Mouse (Mus musculus) hindbrain, embryonic 14.5 days (tissue): Measurements from ENCODE around the gene 2210011C24Rik. TPM values are rescaled to one million over a fixed set of nuclear protein-coding genes. Genes with fewer than 3 reads are reported as not detected.
"Not testable (repeated sequence)": the region's sequence is repeated elsewhere in the genome, so short reads cannot be mapped to it uniquely, and the experiment has no call there.

Experiments used
- ATAC-seq: fragments of 200-750 bp; cut with Nextera tagmentation; 2 replicates; pipeline ENCODE4 v1.8.0; 2017; ENCODE audit warnings: moderate number of reproducible peaks, mild to moderate bottlenecking, moderate TSS enrichment, moderate library complexity; ENCODE audit not compliant: low FRiP score
- DNase-seq: peaks from one replicate; pipeline ENCODE4 v3.0.0-alpha.2; 2015; ENCODE audit warnings: low spot score
- H3K27ac ChIP-seq: fragments of 300-500 bp; sonication (generic); 2 replicates; pipeline ENCODE4 v1.5.1; 2014; ENCODE audit warnings: mild to moderate bottlenecking, moderate library complexity
- H3K27me3 ChIP-seq: fragments of 300-500 bp; sonication (generic); 2 replicates; pipeline ENCODE4 v1.6.1; 2014; ENCODE audit warnings: mild to moderate bottlenecking, low read length, mixed read lengths; ENCODE audit not compliant: control insufficient read depth, insufficient read depth
- H3K36me3 ChIP-seq: fragments of 300-500 bp; sonication (generic); replicated peaks from 2 replicates; pipeline ENCODE4 v1.6.1; 2014; ENCODE audit not compliant: control insufficient read depth, insufficient read depth
- H3K4me1 ChIP-seq: fragments of 300-500 bp; sonication (generic); replicated peaks from 2 replicates; pipeline ENCODE4 v1.6.1; 2014; ENCODE audit warnings: antibody characterized with exemption, low read length, mixed read lengths; ENCODE audit not compliant: control insufficient read depth, insufficient read depth
- H3K4me2 ChIP-seq: fragments of 300-500 bp; sonication (generic); replicated peaks from 2 replicates; pipeline ENCODE4 v1.6.1; 2014; ENCODE audit warnings: mild to moderate bottlenecking, moderate library complexity
- H3K4me3 ChIP-seq: fragments of 300-500 bp; sonication (generic); replicated peaks from 2 replicates; pipeline ENCODE4 v1.5.1; 2014; ENCODE audit warnings: mild to moderate bottlenecking, low read length
- H3K9ac ChIP-seq: fragments of 300-500 bp; sonication (generic); 2 replicates; pipeline ENCODE4 v1.6.1; 2014
- H3K9me3 ChIP-seq: fragments of 300-500 bp; sonication (generic); 2 replicates; pipeline ENCODE4 v1.6.1; 2016; ENCODE audit warnings: low read length; ENCODE audit not compliant: control insufficient read depth
- WGBS: fragments of 180-500 bp; shearing (Covaris S2); extraction: QIAGEN DNeasy Blood & Tissue Kit; methylation state at CpG from one replicate; pipeline ENCODE4 v1.1.7; 2014; 5-methylcytosine and 5-hydroxymethylcytosine counted together
- polyA plus RNA-seq: library from polyadenylated mRNA; unstranded; fragments of >200 nt; fragmentation: Nextera tagmentation; extraction: Ambion mirVana; gene quantifications from 2 replicates; pipeline ENCODE4 v1.2.1, GENCODE M21; 2014

Gene 2210011C24Rik
- polyA plus RNA-seq, 1 experiment from 2014 or later: 0.52 TPM

DNA sequence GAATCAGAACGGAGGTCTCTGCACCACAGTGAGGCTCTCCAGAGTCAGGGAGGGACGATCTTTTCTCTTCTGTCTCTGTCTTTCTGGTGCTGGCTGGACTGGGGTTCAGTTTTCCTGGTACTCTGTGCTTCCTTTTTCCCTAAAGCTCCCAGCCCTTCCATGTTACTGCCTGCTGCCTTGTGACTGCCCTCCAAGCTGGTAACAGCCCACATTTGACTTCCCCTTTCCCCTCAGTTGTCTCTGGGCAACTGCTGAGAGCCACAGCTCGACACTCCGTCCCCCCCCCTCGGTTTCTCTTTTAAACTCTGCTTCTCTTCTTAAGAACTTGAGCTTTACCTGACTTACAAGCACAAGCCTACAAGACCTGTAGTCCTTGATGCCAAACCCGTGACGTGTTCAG is 22.7 kb downstream of the 2210011C24Rik start:
- Histone ChIP-seq H3K27ac (no peak overlapping the region), H3K36me3 (peaks cover 87% of the 10 kb centered on the region), H3K4me3 (no peak overlapping the region), H3K9ac (no peak overlapping the region), H3K27me3 (no peaks in the 10 kb centered on the region), H3K4me1 (no peaks in the 10 kb centered on the region), H3K4me2 (no peak overlapping the region), H3K9me3 (no peaks in the 10 kb centered on the region)
- 86% methylated on average over 7 of the region's 7 CpGs for WGBS
- DNase-seq (no peak), ATAC-seq (no peak)

DNA sequence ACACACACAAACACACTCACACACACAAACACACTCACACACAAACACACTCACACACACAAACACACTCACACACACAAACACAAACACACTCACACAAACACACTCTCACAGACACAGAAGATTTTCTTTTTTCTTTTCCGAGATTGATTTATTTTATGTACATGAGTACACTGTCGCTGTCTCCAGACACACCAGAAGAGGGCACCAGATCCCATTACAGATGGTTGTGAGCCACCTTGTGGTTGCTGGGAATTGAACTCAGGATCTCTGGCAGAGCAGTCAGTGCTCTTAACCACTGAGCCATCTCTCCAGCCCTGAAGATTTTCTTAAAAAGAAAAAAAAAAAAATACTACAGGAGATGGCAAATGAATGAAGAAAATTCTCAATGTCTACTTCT is 28.7 kb downstream of the 2210011C24Rik start:
- H3K27ac ChIP-seq, DNase-seq, H3K9ac ChIP-seq, ATAC-seq, H3K27me3 ChIP-seq, H3K4me3 ChIP-seq, H3K4me2 ChIP-seq, H3K9me3 ChIP-seq, H3K4me1 ChIP-seq: not testable (repeated sequence)
- 96% methylated on average over 2 of the region's 2 CpGs for WGBS
- H3K36me3 ChIP-seq: peaks cover 76% of the 10 kb centered on the region

DNA sequence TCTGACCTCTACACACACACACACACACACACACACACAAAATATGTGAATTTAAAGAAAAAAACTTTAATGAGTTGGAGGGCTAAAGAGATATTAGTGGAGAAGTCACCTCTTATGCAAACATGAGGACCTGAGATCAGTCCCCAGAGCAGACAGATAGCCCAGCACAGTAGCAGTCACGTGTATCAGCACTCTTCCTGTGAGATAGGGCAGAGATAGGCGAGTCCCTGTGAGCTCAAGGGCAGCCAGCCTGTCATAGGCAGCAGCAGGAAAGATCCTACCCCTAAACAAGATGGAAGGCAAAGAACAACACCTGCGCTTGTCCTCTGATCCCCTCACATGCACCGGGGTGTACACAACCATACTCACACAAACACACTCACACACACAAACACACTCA is 29.5 kb downstream of the 2210011C24Rik start:
- Histone ChIP-seq H3K9ac (no peak overlapping the region), H3K4me3 (no peak overlapping the region), H3K4me2 (no peak overlapping the region), H3K27ac (no peak overlapping the region), H3K9me3 (no peaks in the 10 kb centered on the region), H3K4me1 (peaks cover 6% of the 10 kb centered on the region; the same call in 1 of the 2 replicates), H3K36me3 (peaks cover 73% of the 10 kb centered on the region), H3K27me3 (no peaks in the 10 kb centered on the region)
- ATAC-seq (no peak), DNase-seq (no peak)
- 89% methylated on average over 4 of the region's 4 CpGs for WGBS

DNA sequence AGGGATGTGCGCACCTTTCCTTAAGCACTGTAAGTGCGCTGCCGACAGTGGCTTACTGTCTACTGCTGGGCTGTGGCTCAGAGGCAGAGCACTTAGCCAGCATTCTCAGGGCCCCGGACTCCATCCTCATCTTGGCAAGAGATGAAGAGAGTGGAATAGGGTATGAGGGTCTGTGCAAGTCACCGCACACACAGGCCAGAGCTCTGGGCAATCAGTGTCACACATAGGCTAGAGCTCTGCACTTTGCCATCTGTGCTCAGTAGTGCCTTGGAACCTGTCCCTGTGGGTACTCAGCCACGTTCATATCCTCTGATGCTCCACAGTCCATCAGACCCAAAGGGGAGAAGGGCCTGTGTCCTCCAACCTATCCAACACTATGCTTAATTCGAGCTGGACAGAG is 30.4 kb downstream of the 2210011C24Rik start:
- ATAC-seq (no peak), DNase-seq (no peak)
- 97% methylated on average over 7 of the region's 7 CpGs for WGBS
- Histone ChIP-seq H3K9ac (no peak overlapping the region), H3K9me3 (no peaks in the 10 kb centered on the region), H3K36me3 (peaks cover 64% of the 10 kb centered on the region), H3K4me1 (peaks cover 15% of the 10 kb centered on the region; the same call in 1 of the 2 replicates), H3K27ac (no peak overlapping the region), H3K4me3 (no peak overlapping the region), H3K27me3 (no peaks in the 10 kb centered on the region), H3K4me2 (no peak overlapping the region)

DNA sequence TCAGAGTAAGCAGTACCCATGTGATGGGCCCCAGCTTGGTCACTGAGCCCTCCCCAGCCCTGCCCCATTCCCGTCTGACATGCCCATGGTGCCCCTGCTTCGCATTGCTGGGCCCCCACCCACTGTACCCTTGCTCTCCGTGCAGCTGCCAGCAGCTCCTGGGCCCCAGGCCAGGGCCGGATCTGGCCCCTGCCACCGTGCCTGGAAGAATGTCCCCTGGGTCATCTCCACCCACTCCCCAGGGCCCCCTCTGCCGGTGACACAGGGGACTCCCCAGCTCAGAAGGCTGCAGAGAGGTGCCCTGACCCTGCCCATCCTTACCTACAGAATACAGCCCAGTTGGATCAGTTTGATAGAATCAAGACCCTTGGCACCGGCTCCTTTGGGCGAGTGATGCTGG is 31.1 kb downstream of the 2210011C24Rik start:
- H3K27ac ChIP-seq: no peak overlapping the region
- ATAC-seq: no peak
- H3K9me3 ChIP-seq: no peaks in the 10 kb centered on the region
- H3K4me2 ChIP-seq: no peak overlapping the region
- no peaks in the 10 kb centered on the region for H3K27me3 ChIP-seq
- 87% methylated on average over 8 of the region's 8 CpGs for WGBS
- no peak for DNase-seq
- peaks cover 57% of the 10 kb centered on the region for H3K36me3 ChIP-seq
- peaks cover 15% of the 10 kb centered on the region; the same call in 1 of the 2 replicates for H3K4me1 ChIP-seq
- no peak overlapping the region for H3K9ac ChIP-seq
- H3K4me3 ChIP-seq: no peak overlapping the region

DNA sequence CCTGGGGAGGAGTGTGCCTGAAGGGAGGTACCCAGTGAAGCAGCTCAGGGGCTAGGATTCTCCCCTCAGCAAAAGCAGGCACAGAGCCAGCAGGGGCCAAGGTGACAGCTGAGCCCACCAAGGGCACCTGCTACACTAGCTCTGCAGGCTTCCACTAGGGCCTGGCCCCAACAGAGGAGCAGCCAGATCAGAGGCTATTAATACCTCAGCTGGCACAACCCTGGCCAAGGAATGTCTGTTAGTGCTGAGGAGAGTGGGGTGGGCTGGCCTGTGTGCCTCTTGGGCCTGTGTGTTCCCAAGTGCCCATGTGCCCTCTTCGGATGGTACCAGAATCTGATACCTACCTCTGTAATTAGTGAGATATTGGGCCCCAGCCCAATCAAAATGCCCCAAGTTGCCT is 31.7 kb downstream of the 2210011C24Rik start:
- no peak for ATAC-seq
- no peak overlapping the region for H3K27ac ChIP-seq

DNA sequence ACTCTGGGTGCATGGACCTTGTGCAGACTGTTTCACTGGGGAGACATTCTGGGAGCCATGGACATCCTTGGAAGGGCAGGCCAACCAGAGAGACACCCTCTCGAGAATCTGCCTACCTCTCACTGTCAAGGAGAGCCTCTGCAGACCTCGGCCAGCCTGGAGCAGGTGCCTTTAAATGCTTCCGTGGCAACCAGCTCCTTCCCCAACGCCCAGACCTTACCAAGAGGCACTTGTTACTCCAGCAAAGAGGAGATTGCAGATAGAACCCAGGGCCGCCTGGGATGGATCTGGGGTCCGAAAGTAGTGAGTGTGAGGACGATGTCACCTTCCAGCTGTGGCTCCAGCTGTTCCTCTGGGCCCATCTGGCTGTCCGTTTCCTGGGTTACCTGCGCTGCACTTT is 33.8 kb downstream of the 2210011C24Rik start:
- H3K9me3 ChIP-seq: no peaks in the 10 kb centered on the region
- H3K4me3 ChIP-seq: no peak overlapping the region
- H3K27me3 ChIP-seq: no peaks in the 10 kb centered on the region
- H3K4me1 ChIP-seq: peaks cover 27% of the 10 kb centered on the region
- ATAC-seq: no peak
- no peak overlapping the region for H3K9ac ChIP-seq
- DNase-seq: no peak
- no peak overlapping the region for H3K4me2 ChIP-seq
- peaks cover 33% of the 10 kb centered on the region for H3K36me3 ChIP-seq
- WGBS: 73% methylated on average over 9 of the region's 9 CpGs
- no peak overlapping the region for H3K27ac ChIP-seq

More for the DNA sequence above, 31.7 kb downstream of the 2210011C24Rik start:
- Histone ChIP-seq H3K27me3 (no peaks in the 10 kb centered on the region), H3K9ac (no peak overlapping the region), H3K36me3 (peaks cover 52% of the 10 kb centered on the region), H3K4me3 (no peak overlapping the region), H3K4me1 (peaks cover 15% of the 10 kb centered on the region; the same call in 1 of the 2 replicates), H3K9me3 (no peaks in the 10 kb centered on the region), H3K4me2 (no peak overlapping the region)
- 67% methylated on average over 1 of the region's 1 CpGs for WGBS
- DNase-seq: no peak

DNA sequence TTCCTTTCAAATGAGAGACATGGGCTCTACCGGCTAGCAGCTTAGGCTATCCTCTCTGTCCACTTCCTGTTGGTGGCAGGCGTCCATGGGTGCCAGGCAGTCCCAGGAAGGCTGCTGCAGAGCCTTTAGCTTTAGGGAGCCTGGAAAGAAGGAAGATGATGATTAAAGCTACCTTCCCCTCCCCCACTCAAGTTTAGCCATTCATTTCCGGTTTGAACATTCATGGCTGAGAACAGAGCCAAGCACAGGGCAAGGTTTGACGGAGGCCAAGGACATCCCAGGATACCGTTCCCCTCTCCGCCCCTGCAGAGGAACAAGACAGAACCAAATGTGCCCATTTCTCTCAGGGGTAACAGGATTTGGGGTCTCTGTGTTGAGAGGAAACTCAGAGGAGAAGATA is 34.3 kb downstream of the 2210011C24Rik start:
- 66% methylated on average over 6 of the region's 6 CpGs for WGBS
- DNase-seq (no peak), ATAC-seq (no peak)
- Histone ChIP-seq H3K9me3 (no peaks in the 10 kb centered on the region), H3K4me1 (peaks cover 27% of the 10 kb centered on the region), H3K9ac (no peak overlapping the region), H3K4me3 (no peak overlapping the region), H3K4me2 (no peak overlapping the region), H3K27me3 (no peaks in the 10 kb centered on the region), H3K36me3 (peaks cover 28% of the 10 kb centered on the region), H3K27ac (no peak overlapping the region)

DNA sequence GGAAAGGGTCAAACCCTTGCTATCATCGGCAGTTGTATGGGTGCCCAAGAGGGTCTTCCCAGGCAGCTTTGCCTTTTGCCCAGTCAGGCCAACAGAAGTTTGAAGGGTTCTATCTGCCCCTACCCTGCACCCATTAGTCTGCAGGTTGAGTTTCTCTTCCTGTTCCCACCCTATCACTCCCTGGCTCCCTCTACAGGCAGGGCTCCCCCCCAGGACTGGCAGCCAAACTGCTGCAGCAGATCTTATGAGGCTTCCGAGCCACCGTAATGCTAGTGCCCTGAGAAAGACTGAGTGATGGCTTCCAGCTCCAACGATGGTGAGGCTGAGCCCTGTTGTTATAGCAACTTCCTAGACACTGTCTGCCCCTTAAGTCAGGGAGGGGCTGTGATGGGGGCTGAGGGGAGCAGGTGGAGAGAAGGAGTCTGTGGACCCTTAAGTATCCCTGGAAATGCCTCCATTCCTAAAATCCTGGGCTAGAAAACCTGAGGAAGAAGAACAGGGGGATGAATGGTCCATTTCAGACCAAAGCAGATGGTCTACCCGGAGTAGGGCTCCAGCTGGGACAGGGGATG is 35.1 kb downstream of the 2210011C24Rik start:
- no peak overlapping the region for H3K9ac ChIP-seq
- peaks cover 29% of the 10 kb centered on the region for H3K4me1 ChIP-seq
- ATAC-seq: no peak
- DNase-seq: no peak
- H3K4me3 ChIP-seq: no peak overlapping the region
- H3K27ac ChIP-seq: no peak overlapping the region
- H3K9me3 ChIP-seq: no peaks in the 10 kb centered on the region
- H3K27me3 ChIP-seq: no peaks in the 10 kb centered on the region
- H3K36me3 ChIP-seq: peaks cover 20% of the 10 kb centered on the region
- 85% methylated on average over 5 of the region's 5 CpGs for WGBS
- H3K4me2 ChIP-seq: no peak overlapping the region

DNA sequence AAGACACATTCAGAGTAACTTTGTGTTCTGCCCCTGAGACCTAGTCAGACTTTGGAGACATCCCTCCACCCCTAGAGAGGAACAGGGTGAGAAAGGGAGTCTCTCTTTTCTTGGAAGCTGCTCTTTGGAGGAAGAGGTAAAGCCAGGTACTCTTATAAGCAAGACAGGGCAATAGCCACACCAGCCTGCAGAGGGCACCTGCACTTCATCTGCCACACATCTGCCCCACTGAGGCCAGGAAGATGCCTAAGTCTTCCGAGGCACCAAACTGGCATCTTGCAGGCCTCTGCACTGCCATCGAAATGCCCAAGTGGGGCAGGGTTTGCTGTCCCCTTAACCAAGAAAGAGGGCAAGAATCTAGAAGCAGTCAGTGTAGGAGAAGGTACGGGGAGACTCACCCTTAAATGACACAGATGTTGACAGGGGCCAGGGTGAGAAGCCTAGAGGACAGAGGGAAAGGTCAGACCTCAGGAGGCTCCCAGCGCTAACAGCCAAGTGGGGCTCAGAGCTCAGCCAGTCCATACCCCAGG is 35.8 kb downstream of the 2210011C24Rik start:
- peaks cover 32% of the 10 kb centered on the region for H3K4me1 ChIP-seq
- H3K9ac ChIP-seq: no peak overlapping the region
- H3K4me3 ChIP-seq: no peak overlapping the region
- ATAC-seq: no peak
- H3K27me3 ChIP-seq: no peaks in the 10 kb centered on the region
- H3K9me3 ChIP-seq: no peaks in the 10 kb centered on the region
- no peak overlapping the region for H3K27ac ChIP-seq
- no peak for DNase-seq
- peaks cover 13% of the 10 kb centered on the region for H3K36me3 ChIP-seq
- WGBS: 87% methylated on average over 4 of the region's 4 CpGs
- no peak overlapping the region for H3K4me2 ChIP-seq
